Mouse (Mus musculus): Measurements from ENCODE around the gene Gm3250.

- TF ChIP-seq CTCF (IDR thresholded peaks at IDR 0.05; ENCODE audit: low read depth) (no peak), EP300 (optimal IDR thresholded peaks at IDR 0.05) (no peak)
Measured at GRCm38 (mm10) chr10:77804095-77804494, 21.8 kb upstream of the Gm3250 start.

Measured in stomach, postnatal 0 days (tissue).